Mouse (Mus musculus): Measurements from ENCODE around the gene Ficd.

Ficd gene

GRCm38 (mm10) chr5:113730641-113731121, 4.9 kb upstream of the Ficd start:
- no peak for DNase-seq (ENCODE audit: inconsistent ontology term)

- no peak for DNase-seq (ENCODE audit: inconsistent ontology term)
Observed at GRCm38 (mm10) chr5:113731174-113731573, 4.4 kb upstream of the Ficd start.

- DNase-seq (ENCODE audit: inconsistent ontology term) = peak; percentile 16
Observed at GRCm38 (mm10) chr5:113732182-113732581, 3.4 kb upstream of the Ficd start.

- no peak for DNase-seq (ENCODE audit: inconsistent ontology term)
Observed at GRCm38 (mm10) chr5:113734376-113734775, 1.2 kb upstream of the Ficd start.

- DNase-seq (ENCODE audit: inconsistent ontology term) = no peak
Observed at GRCm38 (mm10) chr5:113735023-113735344, 619 bp upstream of the Ficd start.

- no peak for DNase-seq (ENCODE audit: inconsistent ontology term)
Observed at GRCm38 (mm10) chr5:113736113-113736502, 505 bp downstream of the Ficd start.

- no peak for DNase-seq (ENCODE audit: inconsistent ontology term)
Observed at GRCm38 (mm10) chr5:113736522-113737164, 1.0 kb downstream of the Ficd start.

- no peak for DNase-seq (ENCODE audit: inconsistent ontology term)
Observed at GRCm38 (mm10) chr5:113737607-113738237, 2.1 kb downstream of the Ficd start.

- DNase-seq (ENCODE audit: inconsistent ontology term) = no peak
Observed at GRCm38 (mm10) chr5:113747629-113748028, 12.0 kb downstream of the Ficd start.

- DNase-seq (ENCODE audit: inconsistent ontology term) = no peak
Observed at GRCm38 (mm10) chr5:113748556-113749331, 13.1 kb downstream of the Ficd start.

- DNase-seq (ENCODE audit: inconsistent ontology term) = no peak
Observed at GRCm38 (mm10) chr5:113751521-113752157, 16.0 kb downstream of the Ficd start.

GRCm38 (mm10) chr5:113755347-113756030, 19.9 kb downstream of the Ficd start:
- no peak for DNase-seq (ENCODE audit: inconsistent ontology term)

- no peak for DNase-seq (ENCODE audit: inconsistent ontology term)
Observed at GRCm38 (mm10) chr5:113761585-113761984, 26.0 kb downstream of the Ficd start.

- DNase-seq (ENCODE audit: inconsistent ontology term) = no peak
Observed at GRCm38 (mm10) chr5:113764426-113764825, 28.8 kb downstream of the Ficd start.

GRCm38 (mm10) chr5:113765641-113766526, 30.3 kb downstream of the Ficd start:
- peak; percentile 16 for DNase-seq (ENCODE audit: inconsistent ontology term)

- DNase-seq (ENCODE audit: inconsistent ontology term) = no peak
Observed at GRCm38 (mm10) chr5:113768806-113769205, 33.2 kb downstream of the Ficd start.

GRCm38 (mm10) chr5:113771213-113772162, 35.9 kb downstream of the Ficd start:
- DNase-seq (ENCODE audit: inconsistent ontology term) = peak; percentile 91

GRCm38 (mm10) chr5:113772450-113772895, 36.9 kb downstream of the Ficd start, which contains the start of the genes Sart3 and Iscu:
TSS of gene Sart3 (minus strand) at chr5:113772510.
TSS of gene Iscu (plus strand) at chr5:113772748.
- peak; percentile 96 for DNase-seq (ENCODE audit: inconsistent ontology term)

- DNase-seq (ENCODE audit: inconsistent ontology term) = peak; percentile 21
Observed at GRCm38 (mm10) chr5:113772905-113773519, 37.4 kb downstream of the Ficd start.
